Mouse (Mus musculus): ENCODE measurements around the gene Efcab8. TPM values are rescaled to one million over a fixed set of nuclear protein-coding genes. Genes with fewer than 3 reads are reported as not detected.

The Efcab8 gene
- polyA plus RNA-seq (2012; rRNA removed) = 0.05 and 0.08 TPM in 2 replicates

DNA sequence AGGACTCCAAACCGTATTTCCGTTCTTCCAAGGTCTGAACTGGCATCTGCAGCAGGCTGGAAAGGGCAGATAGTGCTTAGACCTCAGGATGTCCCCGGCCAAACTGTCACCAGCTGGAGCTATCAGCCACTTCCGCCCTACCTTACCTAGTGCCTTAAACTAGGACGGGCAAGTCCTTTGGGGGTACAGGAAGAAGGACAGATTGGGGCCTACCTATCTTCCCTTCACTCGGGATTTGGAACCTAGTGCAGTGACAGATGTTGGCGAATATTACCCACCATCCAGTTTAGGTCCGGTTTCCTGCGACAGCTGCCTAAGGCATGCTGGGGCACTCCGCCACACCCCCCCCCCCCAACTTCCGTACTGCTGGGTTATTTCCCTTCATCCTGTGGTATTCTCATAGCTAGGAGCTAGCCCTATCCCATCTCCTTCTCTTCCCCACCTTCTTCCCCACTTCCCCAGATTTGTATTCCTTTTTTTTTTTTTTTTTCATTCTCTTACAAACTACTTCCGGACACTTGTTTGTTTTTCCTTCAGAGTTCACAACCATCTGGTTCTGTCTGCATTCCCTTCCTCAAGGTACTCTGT, at the start of gene Efcab8:
Gene Efcab8, plus strand, starts transcription at position 538 of the 588 bp plus-strand sequence.

DNA sequence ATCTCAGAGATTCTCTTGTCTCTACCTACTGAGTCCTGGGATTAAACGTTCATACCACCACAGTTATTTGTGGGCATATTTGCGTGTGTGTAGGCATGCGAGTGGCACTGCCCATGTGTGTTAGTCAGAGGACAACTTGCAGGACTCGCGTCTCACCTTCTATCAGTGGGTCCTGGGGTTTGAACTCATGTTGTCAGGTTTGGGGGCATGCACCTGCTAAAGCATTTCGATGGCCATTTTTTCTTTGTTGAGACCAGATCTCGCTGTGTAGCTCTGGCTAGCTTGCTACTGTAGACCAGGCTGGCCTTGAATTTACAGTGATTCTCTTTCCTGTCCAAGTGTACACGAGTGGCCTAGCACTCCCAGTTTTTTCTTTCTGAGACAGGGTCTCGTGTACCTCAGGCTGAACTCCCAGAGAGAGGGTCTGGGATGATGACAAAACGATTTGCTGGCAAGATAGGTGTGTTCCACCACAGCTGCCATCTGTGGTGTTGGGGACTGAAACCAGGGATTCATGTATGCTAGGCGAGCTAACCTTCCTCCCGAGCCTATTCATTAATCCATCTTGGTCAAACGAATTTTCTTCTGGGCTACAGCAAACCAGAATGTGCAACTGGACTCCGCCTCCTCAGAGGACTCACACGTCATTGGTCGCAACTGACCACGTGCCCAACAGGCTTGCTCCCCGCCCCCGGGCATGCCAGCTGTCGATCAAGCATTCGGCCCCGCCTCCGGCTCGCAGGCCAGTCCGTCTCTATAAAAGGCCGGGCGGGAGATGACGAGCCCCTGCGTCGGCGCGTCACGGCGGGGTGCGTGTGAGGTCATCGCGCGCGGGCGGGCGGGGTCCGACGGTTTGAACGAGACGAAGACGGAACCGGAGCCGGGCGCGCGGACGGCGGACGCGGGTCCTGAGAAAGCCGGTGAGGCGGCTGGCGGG, 39.0 kb upstream of the Efcab8 start, which contains the start of gene Mapre1:
Gene Mapre1, plus strand, starts transcription at position 775 of the 937 bp plus-strand sequence.

DNA sequence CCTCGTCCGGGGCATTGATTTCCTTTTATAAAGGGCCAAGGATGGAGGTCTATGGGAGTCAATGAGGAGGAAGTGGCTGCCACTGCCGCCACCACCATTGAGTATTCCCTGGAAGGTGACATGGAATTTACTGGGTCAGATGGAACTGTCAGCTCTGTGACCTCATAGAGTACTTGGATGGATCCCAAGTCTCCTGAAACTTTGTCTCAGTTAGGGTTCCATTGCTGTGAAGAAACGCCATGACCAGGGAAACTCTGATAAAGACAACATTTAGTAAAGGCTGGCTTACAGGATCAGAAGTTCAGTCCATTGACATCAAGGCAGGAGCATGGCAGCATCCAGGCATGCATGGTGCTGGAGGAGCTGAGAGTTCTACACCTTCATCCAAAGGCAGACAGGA, 91.3 kb downstream of the Efcab8 start, which contains the start of gene Sun5:
Gene Sun5, minus strand, starts transcription at position 101 of the 400 bp plus-strand sequence.

DNA sequence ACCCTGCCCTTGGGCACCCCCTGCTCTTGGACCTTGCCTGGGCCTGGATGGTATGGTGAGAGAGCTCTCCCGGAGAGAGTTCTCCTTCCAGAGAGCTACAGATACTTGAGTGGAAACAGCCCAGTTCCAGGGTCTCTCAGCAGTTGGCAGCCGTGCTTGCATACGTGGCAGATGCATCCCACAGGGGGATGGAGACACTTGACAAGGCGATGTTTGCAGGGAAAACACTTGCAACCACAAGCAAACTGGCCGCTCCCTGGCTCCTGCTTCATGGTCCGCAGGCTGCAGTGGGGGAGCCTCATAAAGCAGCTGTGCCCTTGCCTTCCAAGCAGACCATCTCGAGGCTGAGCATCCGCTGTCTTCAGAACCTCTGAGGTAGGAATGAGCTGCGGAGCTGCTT, 95.0 kb downstream of the Efcab8 start, which contains the start of gene Bpifb2:
Gene Bpifb2, plus strand, starts transcription at position 301 of the 400 bp plus-strand sequence.

Other genes with a start within 250 kb of the Efcab8 start
- 5.0 and 6.2 TPM in 2 replicates for gene Nol4l, start 250.0 kb upstream of the Efcab8 start, polyA plus RNA-seq (2012; rRNA removed)
- gene Commd7, start 147.2 kb upstream of the Efcab8 start, polyA plus RNA-seq (2012; rRNA removed) = 8.1 and 10.6 TPM in 2 replicates
- gene Dnmt3b, start 130.5 kb upstream of the Efcab8 start, polyA plus RNA-seq (2012; rRNA removed) = 2.6 and 2.8 TPM in 2 replicates
- 0.40 and 0.46 TPM in 2 replicates for gene Dnmt3c, start 83.3 kb upstream of the Efcab8 start, polyA plus RNA-seq (2012; rRNA removed)
- 15.1 and 18.3 TPM in 2 replicates for gene Mapre1, start 38.7 kb upstream of the Efcab8 start, polyA plus RNA-seq (2012; rRNA removed)
- not detected in 2 replicates for gene Sun5, start 91.2 kb downstream of the Efcab8 start, polyA plus RNA-seq (2012; rRNA removed)
- not detected in 2 replicates for gene Bpifb2, start 95.1 kb downstream of the Efcab8 start, polyA plus RNA-seq (2012; rRNA removed)
- not detected in 2 replicates for gene Bpifb6, start 120.5 kb downstream of the Efcab8 start, polyA plus RNA-seq (2012; rRNA removed)
- gene Bpifb3, start 138.3 kb downstream of the Efcab8 start, polyA plus RNA-seq (2012; rRNA removed) = not detected in 2 replicates
- 0.05 and 0.13 TPM in 2 replicates for gene Bpifb4, start 158.3 kb downstream of the Efcab8 start, polyA plus RNA-seq (2012; rRNA removed)
- not detected in 2 replicates for gene Bpifa6, start 195.0 kb downstream of the Efcab8 start, polyA plus RNA-seq (2012; rRNA removed)
- not detected in 2 replicates for gene Bpifa2, start 228.3 kb downstream of the Efcab8 start, polyA plus RNA-seq (2012; rRNA removed)